Mouse (Mus musculus): Measurements from ENCODE around the gene Polr3f. TPM values are rescaled to one million over a fixed set of nuclear protein-coding genes. Genes with fewer than 3 reads are reported as not detected.

Gene Polr3f
- polyA plus RNA-seq, 1 experiment: 2.1 TPM

DNA sequence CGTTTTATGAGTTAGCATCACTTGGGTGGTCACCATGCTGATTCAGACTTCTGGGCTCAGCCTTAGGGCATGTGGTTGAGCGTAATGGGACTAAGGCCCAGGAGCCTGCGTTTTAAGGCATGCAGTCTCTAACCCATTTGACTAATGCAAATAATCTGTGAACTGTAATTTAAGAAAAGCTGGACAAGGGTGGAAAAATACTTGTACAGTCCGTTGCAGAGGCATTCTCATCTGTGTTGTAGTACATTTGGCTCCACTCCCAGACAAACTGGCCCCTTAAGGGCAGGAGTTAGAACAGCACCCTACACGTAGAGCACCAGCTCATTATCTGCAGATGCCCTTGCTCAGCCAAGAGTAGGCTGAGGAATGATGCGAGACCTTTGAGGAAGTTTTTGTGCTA is 17.1 kb downstream of the Polr3f start:
- Histone ChIP-seq H3K27ac (ENCODE audit: insufficient read depth, low read depth, low read length) (no peak overlapping the region), H3K4me1 (ENCODE audit: control insufficient read depth, insufficient read depth, insufficient read length, low read length) (peaks cover 5% of the 10 kb centered on the region; the same call in 1 of the 2 replicates)
- TF ChIP-seq POLR2A (IDR thresholded peaks at IDR 0.05; ENCODE audit: low read depth, low read length) (no peak), CTCF (IDR thresholded peaks at IDR 0.05; ENCODE audit: extremely low read depth, insufficient read length, insufficient replicate concordance, low read depth, low read length) (no peak)

DNA sequence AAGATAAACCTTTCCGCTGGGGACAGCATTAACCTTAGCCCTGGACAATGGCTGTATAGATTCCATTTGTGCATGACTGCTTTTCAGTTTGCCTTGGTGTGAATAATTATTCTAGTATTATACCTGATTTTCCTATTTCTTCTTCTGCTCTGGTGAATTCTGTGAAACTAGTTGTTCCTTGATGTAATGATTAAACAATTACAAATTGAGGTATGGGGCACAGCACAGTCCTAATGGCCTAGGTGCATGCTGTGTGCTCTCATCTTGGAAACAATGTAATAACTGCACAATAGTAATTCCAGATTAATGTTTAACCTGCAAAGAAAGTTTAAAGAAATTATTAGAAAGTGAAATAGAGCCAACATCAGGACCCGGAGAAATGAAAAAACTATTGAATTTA is 17.5 kb downstream of the Polr3f start:
- WGBS: 38% methylated on average over 2 of the region's 2 CpGs
- no peaks in the 10 kb centered on the region for H3K27me3 ChIP-seq (ENCODE audit: control insufficient read depth, insufficient read depth, low read length)
- TF ChIP-seq CTCF (IDR thresholded peaks at IDR 0.05; ENCODE audit: extremely low read depth, insufficient read length, insufficient replicate concordance, low read depth, low read length): no peak
- no peak for TF ChIP-seq POLR2A (IDR thresholded peaks at IDR 0.05; ENCODE audit: low read depth, low read length)

More for the DNA sequence above, 17.1 kb downstream of the Polr3f start:
- Histone ChIP-seq H3K27me3 (ENCODE audit: control insufficient read depth, insufficient read depth, low read length) (no peaks in the 10 kb centered on the region), H3K4me3 (ENCODE audit: low read depth, low read length) (no peak overlapping the region), H3K36me3 (ENCODE audit: control insufficient read depth, insufficient read depth, low read length) (peaks cover 14% of the 10 kb centered on the region)
- 39% methylated on average over 6 of the region's 6 CpGs for WGBS

DNA sequence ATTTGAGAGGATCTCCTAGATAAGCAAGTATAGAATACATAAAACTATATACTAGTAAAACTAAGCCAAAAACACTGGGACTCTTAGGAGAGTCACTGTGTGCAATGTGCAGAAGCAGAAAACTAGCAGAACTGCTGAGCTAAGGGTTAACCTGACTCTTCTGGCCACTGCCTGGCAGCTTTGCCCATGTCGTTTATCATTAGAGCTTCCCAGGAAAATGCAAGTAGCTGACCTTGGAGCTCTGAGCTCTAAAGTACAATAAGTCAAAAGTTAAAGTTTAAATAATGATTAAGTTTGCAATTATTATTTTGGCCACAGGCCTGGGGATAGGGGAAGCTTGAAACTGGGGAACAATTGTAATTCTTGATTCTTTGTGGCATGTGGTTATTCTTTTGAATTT is 18.0 kb downstream of the Polr3f start:
- Histone ChIP-seq H3K27ac (ENCODE audit: insufficient read depth, low read depth, low read length) (no peak overlapping the region), H3K4me3 (ENCODE audit: low read depth, low read length) (no peak overlapping the region), H3K36me3 (ENCODE audit: control insufficient read depth, insufficient read depth, low read length) (peaks cover 11% of the 10 kb centered on the region), H3K4me1 (ENCODE audit: control insufficient read depth, insufficient read depth, insufficient read length, low read length) (peaks cover 5% of the 10 kb centered on the region; the same call in 1 of the 2 replicates), H3K27me3 (ENCODE audit: control insufficient read depth, insufficient read depth, low read length) (no peaks in the 10 kb centered on the region)
- no peak for TF ChIP-seq CTCF (IDR thresholded peaks at IDR 0.05; ENCODE audit: extremely low read depth, insufficient read length, insufficient replicate concordance, low read depth, low read length)
- no peak for TF ChIP-seq POLR2A (IDR thresholded peaks at IDR 0.05; ENCODE audit: low read depth, low read length)
- WGBS: 22% methylated on average over 1 of the region's 1 CpGs

More for the DNA sequence above, 17.5 kb downstream of the Polr3f start:
- Histone ChIP-seq H3K36me3 (ENCODE audit: control insufficient read depth, insufficient read depth, low read length) (peaks cover 12% of the 10 kb centered on the region), H3K27ac (ENCODE audit: insufficient read depth, low read depth, low read length) (no peak overlapping the region), H3K4me3 (ENCODE audit: low read depth, low read length) (no peak overlapping the region), H3K4me1 (ENCODE audit: control insufficient read depth, insufficient read depth, insufficient read length, low read length) (peaks cover 5% of the 10 kb centered on the region; the same call in 1 of the 2 replicates)

DNA sequence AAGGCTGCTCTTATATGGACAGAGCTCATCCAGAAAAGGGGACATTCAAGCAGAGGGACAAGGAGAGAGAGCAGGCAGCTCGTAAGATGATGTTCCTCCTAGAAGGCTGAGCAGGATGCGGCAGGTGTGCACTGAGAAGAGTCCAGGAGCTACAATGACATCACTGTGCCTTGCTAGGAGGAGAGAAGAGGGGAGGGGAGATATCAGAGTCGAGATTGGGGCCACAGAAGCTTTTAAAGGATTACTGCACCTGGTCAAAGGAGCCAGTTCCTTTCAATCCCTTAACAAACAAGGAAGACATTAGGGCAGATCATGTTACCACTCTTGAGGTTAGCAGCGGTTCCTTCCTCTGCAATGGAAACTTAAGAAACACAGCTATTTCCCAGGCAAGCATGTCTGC is 20.0 kb downstream of the Polr3f start:
- TF ChIP-seq POLR2A (IDR thresholded peaks at IDR 0.05; ENCODE audit: low read depth, low read length) (no peak), CTCF (IDR thresholded peaks at IDR 0.05; ENCODE audit: extremely low read depth, insufficient read length, insufficient replicate concordance, low read depth, low read length) (no peak)
- Histone ChIP-seq H3K4me1 (ENCODE audit: control insufficient read depth, insufficient read depth, insufficient read length, low read length) (peaks cover 5% of the 10 kb centered on the region; the same call in 1 of the 2 replicates), H3K27ac (ENCODE audit: insufficient read depth, low read depth, low read length) (no peak overlapping the region), H3K4me3 (ENCODE audit: low read depth, low read length) (no peak overlapping the region), H3K27me3 (ENCODE audit: control insufficient read depth, insufficient read depth, low read length) (no peaks in the 10 kb centered on the region), H3K36me3 (ENCODE audit: control insufficient read depth, insufficient read depth, low read length) (peaks cover 7% of the 10 kb centered on the region)
- WGBS: 33% methylated on average over 4 of the region's 4 CpGs

DNA sequence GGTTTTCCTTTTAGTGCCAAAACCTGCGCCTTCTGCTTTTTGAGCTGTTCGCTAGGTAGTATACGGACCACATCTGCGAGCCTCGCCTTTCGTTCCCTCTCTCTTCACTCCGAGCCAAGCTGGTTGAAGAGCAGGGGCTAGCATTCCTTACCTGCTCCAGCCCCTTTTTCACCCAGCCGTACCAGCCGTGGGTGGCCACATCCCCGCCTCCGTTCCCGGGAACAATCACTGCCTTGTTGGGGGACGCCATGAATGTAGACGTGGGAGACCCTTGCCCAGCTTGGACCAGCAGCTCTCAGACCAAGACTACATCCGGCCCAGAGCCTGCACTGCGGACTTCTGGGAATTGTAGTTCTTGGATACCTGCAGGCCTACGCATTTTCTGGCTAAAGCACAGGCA is 23.0 kb downstream of the Polr3f start, which contains the start of gene Rbbp9:
TSS of gene Rbbp9 (minus strand) at position 341 of the 400 bp plus-strand sequence.
- TF ChIP-seq POLR2A (IDR thresholded peaks at IDR 0.05; ENCODE audit: low read depth, low read length) (no peak; the same call in 1 of the 2 replicates), CTCF (IDR thresholded peaks at IDR 0.05; ENCODE audit: extremely low read depth, insufficient read length, insufficient replicate concordance, low read depth, low read length) (no peak)
- 0 out of 2 replicates have a peak, but pooled peaks cover 2% of the 10 kb centered on the region for H3K36me3 ChIP-seq (ENCODE audit: control insufficient read depth, insufficient read depth, low read length)
- no peaks in the 10 kb centered on the region for H3K27me3 ChIP-seq (ENCODE audit: control insufficient read depth, insufficient read depth, low read length)
- peaks cover 3% of the 10 kb centered on the region; the same call in 1 of the 2 replicates for H3K4me1 ChIP-seq (ENCODE audit: control insufficient read depth, insufficient read depth, insufficient read length, low read length)
- H3K4me3 ChIP-seq (ENCODE audit: low read depth, low read length): peak within 1 kb of the TSS; percentile 98
- WGBS: under 1% methylated on average over 17 of the region's 17 CpGs
- no peak within 1 kb of the TSS for H3K27ac ChIP-seq (ENCODE audit: insufficient read depth, low read depth, low read length)

DNA sequence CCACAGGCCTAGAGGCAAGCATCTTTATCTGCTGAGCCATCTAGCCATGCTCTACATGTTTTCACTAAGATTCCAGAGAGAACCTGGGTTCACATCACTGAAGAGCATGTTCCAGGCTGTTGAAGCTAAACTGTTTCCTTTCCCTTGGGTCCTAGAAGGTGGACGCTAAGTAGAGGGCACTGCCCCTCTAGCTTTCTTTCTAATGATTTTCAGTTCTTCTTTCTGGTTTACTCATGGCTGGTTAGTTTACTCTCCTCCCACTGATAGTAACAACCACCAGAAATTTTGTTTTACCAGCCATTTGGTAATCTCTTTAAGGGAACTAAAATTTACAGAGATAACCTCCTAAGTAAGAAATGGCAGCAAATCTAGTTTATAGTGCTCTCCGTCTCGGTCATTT is 26.4 kb downstream of the Polr3f start:
- no peaks in the 10 kb centered on the region for H3K36me3 ChIP-seq (ENCODE audit: control insufficient read depth, insufficient read depth, low read length)
- no peak overlapping the region for H3K27ac ChIP-seq (ENCODE audit: insufficient read depth, low read depth, low read length)
- 92% methylated on average over 3 of the region's 3 CpGs for WGBS
- no peaks in the 10 kb centered on the region for H3K27me3 ChIP-seq (ENCODE audit: control insufficient read depth, insufficient read depth, low read length)
- TF ChIP-seq CTCF (IDR thresholded peaks at IDR 0.05; ENCODE audit: extremely low read depth, insufficient read length, insufficient replicate concordance, low read depth, low read length) (no peak), POLR2A (IDR thresholded peaks at IDR 0.05; ENCODE audit: low read depth, low read length) (no peak)
- no peak overlapping the region for H3K4me3 ChIP-seq (ENCODE audit: low read depth, low read length)
- peaks cover 3% of the 10 kb centered on the region; the same call in 1 of the 2 replicates for H3K4me1 ChIP-seq (ENCODE audit: control insufficient read depth, insufficient read depth, insufficient read length, low read length)

DNA sequence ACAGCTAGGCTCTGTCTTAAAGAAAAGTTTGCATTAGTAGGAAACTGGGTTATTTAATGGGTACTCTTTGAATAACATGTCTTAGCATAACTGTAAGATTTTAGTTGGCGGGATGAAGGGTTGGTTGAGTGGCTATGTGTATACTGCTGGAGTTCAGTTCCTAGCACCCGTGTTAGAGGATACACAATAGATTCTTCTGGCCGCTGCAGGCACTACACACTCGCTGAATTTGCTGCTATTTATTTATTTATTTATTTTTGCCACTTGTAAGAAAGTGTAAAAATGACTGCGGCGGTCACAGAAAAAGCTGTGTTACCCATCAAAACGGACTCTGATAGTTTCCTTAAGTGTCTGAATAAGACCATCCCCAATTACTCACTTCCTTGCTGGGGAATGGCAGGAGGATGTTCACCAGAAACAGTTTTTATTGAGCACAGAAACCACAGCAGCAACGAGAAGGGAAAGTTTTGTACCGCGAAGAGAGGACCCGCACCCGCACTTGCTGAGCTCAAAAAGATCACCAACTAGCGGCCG is 27.8 kb downstream of the Polr3f start:
- WGBS: 1% methylated on average over 14 of the region's 14 CpGs
- H3K36me3 ChIP-seq (ENCODE audit: control insufficient read depth, insufficient read depth, low read length): peaks cover 9% of the 10 kb centered on the region
- peaks cover 3% of the 10 kb centered on the region; the same call in 1 of the 2 replicates for H3K4me1 ChIP-seq (ENCODE audit: control insufficient read depth, insufficient read depth, insufficient read length, low read length)
- no peak for TF ChIP-seq CTCF (IDR thresholded peaks at IDR 0.05; ENCODE audit: extremely low read depth, insufficient read length, insufficient replicate concordance, low read depth, low read length)
- TF ChIP-seq POLR2A (IDR thresholded peaks at IDR 0.05; ENCODE audit: low read depth, low read length): no peak
- peak overlapping the region; percentile 79 for H3K27ac ChIP-seq (ENCODE audit: insufficient read depth, low read depth, low read length)
- H3K27me3 ChIP-seq (ENCODE audit: control insufficient read depth, insufficient read depth, low read length): no peaks in the 10 kb centered on the region
- H3K4me3 ChIP-seq (ENCODE audit: low read depth, low read length): peak overlapping the region; percentile 89
